Mouse (Mus musculus): ENCODE results near the gene Cnp.

DNA sequence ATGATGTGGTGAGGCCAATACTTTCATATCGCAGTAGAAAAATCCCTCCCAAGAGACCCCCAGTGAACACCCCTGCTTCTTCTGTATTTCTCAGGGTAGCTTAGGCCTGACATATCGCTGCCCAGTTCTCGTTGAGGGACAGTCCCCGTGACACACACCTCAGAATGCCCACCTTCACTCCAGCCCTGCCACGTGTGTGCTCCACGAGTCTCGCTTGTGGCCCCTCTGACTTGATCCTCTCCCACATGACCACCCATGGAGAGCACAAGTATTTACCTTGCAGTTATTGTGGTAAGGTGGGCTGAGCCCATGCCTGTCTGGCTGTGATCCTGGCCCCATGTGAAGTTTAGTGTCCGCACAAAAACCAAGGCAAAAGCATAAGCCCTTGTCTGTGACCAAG lies 6.0 kb upstream of the Cnp start:
- TF ChIP-seq EP300 (IDR thresholded peaks at IDR 0.05; ENCODE audit: insufficient read depth, low read depth, low read length) (no peak), POLR2A (IDR thresholded peaks at IDR 0.05; ENCODE audit: insufficient read depth, low read depth, low read length) (no peak), CTCF (IDR thresholded peaks at IDR 0.05) (no peak)
